Mouse (Mus musculus): ENCODE results near the gene Exoc6b. TPM values are rescaled to one million over a fixed set of nuclear protein-coding genes. Genes with fewer than 3 reads are reported as not detected.

The Exoc6b gene
- polyA plus RNA-seq, 1 experiment from 2014 or later = 2.0 TPM

DNA sequence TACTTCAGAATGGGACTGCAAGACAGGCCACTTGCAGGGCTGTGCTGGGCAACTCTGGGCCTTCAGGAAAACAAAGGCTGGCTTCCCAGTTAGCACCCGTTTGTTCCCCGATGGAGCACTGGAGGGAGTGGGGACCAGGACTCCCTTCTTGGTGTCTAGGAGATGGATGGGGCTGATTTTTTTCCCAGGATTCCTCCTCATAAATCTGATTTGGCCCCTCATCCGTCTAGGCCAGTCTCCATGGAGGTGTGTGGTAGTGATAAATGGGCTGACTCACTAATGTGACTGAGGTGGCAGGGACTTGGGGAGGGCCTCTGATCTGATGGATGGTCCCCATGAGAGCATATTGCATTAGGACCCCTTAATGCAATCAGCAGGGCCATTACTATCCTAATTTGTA lies 470.6 kb downstream of the Exoc6b start:
- no peak for ATAC-seq
- 84% methylated on average over 3 of the region's 3 CpGs for WGBS (ENCODE audit: insufficient replicate concordance)
- TF ChIP-seq CTCF (IDR thresholded peaks at IDR 0.05; ENCODE audit: low read depth) = no peak
- TF ChIP-seq EP300 (IDR thresholded peaks at IDR 0.05; ENCODE audit: low read depth) = no peak

DNA sequence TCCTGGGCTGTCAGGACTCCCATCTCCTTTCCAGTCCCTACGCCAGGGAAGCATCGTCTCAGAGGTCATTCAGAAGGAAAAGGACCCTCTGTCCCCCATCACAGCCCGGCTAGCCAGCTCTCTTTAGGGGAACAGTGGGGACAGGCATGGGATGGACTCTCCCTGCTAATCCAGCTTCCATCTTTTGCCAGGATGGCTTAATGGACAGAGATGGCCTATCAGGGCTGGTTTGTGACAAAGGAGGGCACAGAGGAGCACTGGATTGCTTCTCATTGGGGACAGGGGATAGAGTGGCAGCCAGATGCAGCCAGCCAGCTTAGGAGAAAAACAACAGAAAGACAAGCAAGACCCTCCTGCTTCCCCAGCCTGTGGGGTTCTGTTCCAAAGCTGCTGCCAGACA lies 474.7 kb downstream of the Exoc6b start:
- DNase-seq (peak; percentile 9), ATAC-seq (no peak)
- H3K9me3 ChIP-seq (ENCODE audit: low read length) = no peaks in the 10 kb centered on the region
- H3K4me3 ChIP-seq (ENCODE audit: low read depth, low read length) = no peak overlapping the region
- H3K4me2 ChIP-seq (ENCODE audit: low read depth, low read length) = no peak overlapping the region
- WGBS (ENCODE audit: insufficient replicate concordance) = 62% methylated on average over 3 of the region's 3 CpGs
- no peak overlapping the region for H3K27ac ChIP-seq (ENCODE audit: low read depth)
- no peak overlapping the region for H3K9ac ChIP-seq (replicated peaks)
- H3K36me3 ChIP-seq (replicated peaks; ENCODE audit: insufficient read depth, low read length) = no peaks in the 10 kb centered on the region
- H3K4me1 ChIP-seq (ENCODE audit: insufficient read depth) = 0 out of 2 replicates have a peak, but pooled peaks cover 3% of the 10 kb centered on the region
- H3K27me3 ChIP-seq (ENCODE audit: insufficient read depth, low read length) = peaks cover 11% of the 10 kb centered on the region
- TF ChIP-seq EP300 (IDR thresholded peaks at IDR 0.05; ENCODE audit: low read depth) (no peak), CTCF (IDR thresholded peaks at IDR 0.05; ENCODE audit: low read depth) (no peak)

More for the DNA sequence above, 470.6 kb downstream of the Exoc6b start:
- Histone ChIP-seq H3K27ac (ENCODE audit: low read depth) (no peak overlapping the region), H3K4me1 (ENCODE audit: insufficient read depth) (no peaks in the 10 kb centered on the region), H3K9ac (replicated peaks) (no peak overlapping the region), H3K4me3 (ENCODE audit: low read depth, low read length) (no peak overlapping the region), H3K9me3 (ENCODE audit: low read length) (no peaks in the 10 kb centered on the region), H3K4me2 (ENCODE audit: low read depth, low read length) (no peak overlapping the region), H3K27me3 (ENCODE audit: insufficient read depth, low read length) (0 out of 2 replicates have a peak, but pooled peaks cover 4% of the 10 kb centered on the region), H3K36me3 (replicated peaks; ENCODE audit: insufficient read depth, low read length) (no peaks in the 10 kb centered on the region)
- no peak for DNase-seq

DNA sequence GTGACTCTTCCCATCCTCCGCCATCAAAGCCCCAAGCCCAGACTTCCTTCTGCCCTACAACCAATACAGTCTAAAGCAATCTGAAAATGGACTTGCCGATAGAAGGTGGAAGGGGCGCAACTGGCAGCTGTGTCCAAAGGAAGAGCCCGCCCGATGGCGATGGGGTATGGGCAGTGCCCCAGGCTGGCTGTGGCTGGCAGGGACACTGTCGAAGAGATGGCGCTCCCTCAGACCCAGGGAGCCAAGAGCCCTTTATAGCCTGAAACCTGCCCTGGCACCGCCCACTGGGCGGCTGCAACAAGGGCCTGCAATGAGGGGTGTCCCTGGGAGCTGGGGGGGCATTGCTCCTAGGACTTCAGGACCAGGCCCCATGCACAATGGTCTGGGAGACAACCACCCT lies 475.6 kb downstream of the Exoc6b start, which contains the start of gene Cyp26b1:
Gene Cyp26b1 (minus strand): TSS at position 216 of the 400 bp plus-strand sequence.
- no peaks in the 10 kb centered on the region for H3K9me3 ChIP-seq (ENCODE audit: low read length)
- ATAC-seq (no peak), DNase-seq (peak; percentile 10)
- H3K9ac ChIP-seq (replicated peaks) = no peak within 1 kb of the TSS
- H3K4me3 ChIP-seq (ENCODE audit: low read depth, low read length) = no peak within 1 kb of the TSS
- H3K27ac ChIP-seq (ENCODE audit: low read depth) = no peak within 1 kb of the TSS
- H3K4me2 ChIP-seq (ENCODE audit: low read depth, low read length) = no peak within 1 kb of the TSS
- H3K36me3 ChIP-seq (replicated peaks; ENCODE audit: insufficient read depth, low read length) = no peaks in the 10 kb centered on the region
- 88% methylated on average over 10 of the region's 10 CpGs for WGBS (ENCODE audit: insufficient replicate concordance)
- TF ChIP-seq CTCF (IDR thresholded peaks at IDR 0.05; ENCODE audit: low read depth) = no peak
- H3K4me1 ChIP-seq (ENCODE audit: insufficient read depth) = 0 out of 2 replicates have a peak, but pooled peaks cover 3% of the 10 kb centered on the region
- H3K27me3 ChIP-seq (ENCODE audit: insufficient read depth, low read length) = peaks cover 20% of the 10 kb centered on the region

DNA sequence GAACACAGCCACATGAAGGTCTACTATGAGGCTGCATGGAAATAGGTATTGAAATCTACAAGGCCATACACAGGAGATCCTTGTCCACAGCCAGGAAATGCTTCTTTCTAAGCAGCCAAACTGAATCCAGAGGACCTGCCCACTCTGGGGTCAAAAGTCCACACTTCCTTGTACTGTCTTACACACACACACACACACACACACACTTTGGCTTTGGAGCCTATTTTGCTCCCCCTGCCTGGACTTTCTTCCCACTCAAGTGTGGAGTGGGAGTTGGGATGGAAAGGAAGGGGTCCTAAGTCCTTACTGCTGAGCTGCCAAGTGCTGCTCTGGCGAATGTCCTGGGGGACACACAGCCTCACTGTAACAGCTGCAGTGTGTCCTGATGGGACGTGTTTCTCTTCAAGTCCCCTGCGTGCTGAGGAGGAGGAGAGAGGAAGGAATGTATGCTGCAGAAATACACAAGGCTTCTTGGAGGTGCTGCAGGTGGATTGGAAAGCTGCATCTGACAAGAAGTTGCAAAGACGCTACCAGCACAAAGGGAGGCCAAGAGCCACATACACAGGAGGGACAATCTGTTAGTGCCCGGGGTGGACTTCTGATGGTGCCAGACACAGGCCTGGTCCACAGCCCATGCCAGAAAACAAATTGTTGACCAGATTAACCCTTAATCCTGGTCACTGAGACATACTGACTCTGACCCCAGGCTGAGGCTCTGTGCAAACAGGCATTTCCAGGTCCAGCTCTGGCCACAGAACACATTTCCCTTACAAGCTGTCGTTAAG lies 478.2 kb downstream of the Exoc6b start:
- ATAC-seq (no peak), DNase-seq (peak; percentile 12)
- TF ChIP-seq EP300 (IDR thresholded peaks at IDR 0.05; ENCODE audit: low read depth) (no peak), CTCF (IDR thresholded peaks at IDR 0.05; ENCODE audit: low read depth) (no peak)
- H3K9me3 ChIP-seq (ENCODE audit: low read length) = no peaks in the 10 kb centered on the region
- H3K4me2 ChIP-seq (ENCODE audit: low read depth, low read length) = no peak overlapping the region
- H3K27ac ChIP-seq (ENCODE audit: low read depth) = no peak overlapping the region
- H3K27me3 ChIP-seq (ENCODE audit: insufficient read depth, low read length) = peaks cover 46% of the 10 kb centered on the region
- no peak overlapping the region for H3K4me3 ChIP-seq (ENCODE audit: low read depth, low read length)
- peaks cover 14% of the 10 kb centered on the region for H3K4me1 ChIP-seq (ENCODE audit: insufficient read depth)
- H3K9ac ChIP-seq (replicated peaks) = no peak overlapping the region
- no peaks in the 10 kb centered on the region for H3K36me3 ChIP-seq (replicated peaks; ENCODE audit: insufficient read depth, low read length)
- 49% methylated on average over 6 of the region's 6 CpGs for WGBS (ENCODE audit: insufficient replicate concordance)

DNA sequence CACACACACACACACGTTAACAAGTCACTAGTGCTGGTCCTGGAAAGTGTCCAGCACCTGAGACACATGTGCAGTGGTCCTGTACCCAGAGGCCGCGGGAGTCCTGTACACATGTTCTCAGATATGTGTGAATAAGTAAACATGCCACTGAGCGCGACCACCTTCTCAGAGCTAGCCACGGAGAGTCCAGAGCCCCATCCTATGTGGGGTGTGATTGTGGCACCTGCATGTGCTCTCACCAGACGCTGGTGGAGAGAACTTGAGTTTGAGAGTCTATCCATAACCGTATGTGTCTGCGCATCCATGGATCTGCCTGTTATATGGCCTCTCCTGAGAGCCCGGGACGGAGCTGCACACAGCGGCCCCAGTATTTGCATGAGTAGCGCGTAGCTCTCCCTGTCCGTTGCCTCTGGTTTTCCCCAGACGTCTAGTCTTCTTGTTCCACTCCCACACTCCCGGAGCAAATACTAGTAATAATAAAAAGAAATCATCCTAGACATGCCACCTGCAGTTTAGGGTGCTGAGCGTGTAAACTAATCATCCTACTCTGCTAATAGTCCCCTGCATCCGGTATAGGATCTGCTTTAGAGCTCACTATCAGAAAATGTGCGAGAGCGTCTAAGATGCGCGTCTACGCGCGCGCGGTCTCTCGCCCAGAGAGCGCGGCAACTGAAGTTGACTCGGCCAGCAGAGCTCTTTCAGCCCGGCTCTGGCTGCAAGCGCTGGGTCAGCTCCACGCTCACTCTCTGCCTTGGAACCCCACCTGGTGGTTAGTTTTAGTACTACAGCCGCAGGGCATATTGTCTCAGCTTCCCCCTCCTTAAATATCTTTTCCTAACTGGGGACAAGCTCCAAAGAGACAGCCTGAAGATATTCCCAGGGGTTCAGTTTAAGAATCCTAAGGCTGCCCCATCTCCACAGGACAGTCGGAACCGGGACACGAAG lies 479.3 kb downstream of the Exoc6b start:
- TF ChIP-seq CTCF (IDR thresholded peaks at IDR 0.05; ENCODE audit: low read depth) = peak; percentile 87
- TF ChIP-seq EP300 (IDR thresholded peaks at IDR 0.05; ENCODE audit: low read depth) = no peak
- H3K27ac ChIP-seq (ENCODE audit: low read depth) = no peak overlapping the region
- H3K9me3 ChIP-seq (ENCODE audit: low read length) = no peaks in the 10 kb centered on the region
- H3K36me3 ChIP-seq (replicated peaks; ENCODE audit: insufficient read depth, low read length) = no peaks in the 10 kb centered on the region
- peak; percentile 85 for DNase-seq
- H3K4me2 ChIP-seq (ENCODE audit: low read depth, low read length) = peak overlapping the region; percentile 16
- peak overlapping the region; percentile 43; the same call in 1 of the 2 replicates for H3K4me3 ChIP-seq (ENCODE audit: low read depth, low read length)
- peaks cover 57% of the 10 kb centered on the region for H3K27me3 ChIP-seq (ENCODE audit: insufficient read depth, low read length)
- 4% methylated on average over 39 of the region's 39 CpGs for WGBS (ENCODE audit: insufficient replicate concordance)
- H3K9ac ChIP-seq (replicated peaks) = no peak overlapping the region
- H3K4me1 ChIP-seq (ENCODE audit: insufficient read depth) = peaks cover 26% of the 10 kb centered on the region
- peak; percentile 62 for ATAC-seq
